10 mouse cellular contexts compared by ENCODE assay signal in genomic region chr6:136995533-136995932, GRCm38 (mm10). TPM values are rescaled to one million over a fixed set of nuclear protein-coding genes. Genes with fewer than 3 reads are reported as not detected.
DNase-seq lines count a peak whose midpoint lies in the region; ATAC-seq and TF ChIP-seq lines count a peak whose summit lies in the region.
"Had no signal": no experiment of that assay in that cellular context is flagged by ENCODE, and none has a peak within 500 bp of the region (broad histone marks: within the 10 kb centered on the region; RNA-seq: fewer than 3 reads in every experiment).

No protein-coding gene starts in this region.

- TF ChIP-seq CTCF in spleen, adult 2 months (IDR thresholded peaks at IDR 0.05; ENCODE audit: extremely low read depth, insufficient read depth, insufficient read length, insufficient replicate concordance) = 0 out of 2 replicates have a peak, but pooled peaks have one; percentile 6

- no peaks in the 10 kb centered on the region for H3K36me3 ChIP-seq in kidney, embryonic 14.5 days (ENCODE audit: control insufficient read depth, insufficient read depth, low read length)
- no peaks in the 10 kb centered on the region for H3K36me3 ChIP-seq in spleen, adult 2 months (ENCODE audit: control insufficient read depth, insufficient read depth, low read length)
- H3K36me3 ChIP-seq: limb, embryonic 13.5 days had no signal

- DNase-seq in kidney, adult 8-10 months = no peak
- no peak for DNase-seq in spleen, adult 2 months (ENCODE audit: low read depth in 1 of 2, low spot score in 2 of 2)
- no peak for DNase-seq in spleen, postnatal 4 days (ENCODE audit: low spot score in 2 of 2)
- DNase-seq in embryo, embryonic 10.5 days (ENCODE audit: low spot score) = peak; percentile 30
- DNase-seq in frontal cortex, postnatal 25 days (ENCODE audit: low spot score in 2 of 2) = no peak
- DNase-seq in layer of hippocampus, adult 9-11 months = no peak
- DNase-seq: adrenal gland, adult 8-10 months; right cerebral cortex, postnatal 4 days had no signal

- peaks cover 9% of the 10 kb centered on the region for H3K4me1 ChIP-seq in kidney, embryonic 14.5 days (ENCODE audit: control insufficient read depth, insufficient read depth, low read length)
- no peaks in the 10 kb centered on the region for H3K4me1 ChIP-seq in spleen, adult 2 months (ENCODE audit: control insufficient read depth, insufficient read depth, insufficient read length)

- no peak overlapping the region for H3K4me2 ChIP-seq in kidney, embryonic 14.5 days (replicated peaks; ENCODE audit: low read depth, low read length)
- H3K4me2 ChIP-seq: limb, embryonic 13.5 days had no signal

- WGBS in kidney, embryonic 14.5 days = 80% methylated on average over 8 of the region's 8 CpGs
- WGBS in spleen, adult 2 months = 85% methylated on average over 8 of the region's 8 CpGs

- no peak overlapping the region for H3K4me3 ChIP-seq in kidney, embryonic 14.5 days (ENCODE audit: low read length)
- no peak overlapping the region for H3K4me3 ChIP-seq in spleen, adult 2 months (ENCODE audit: extremely low read depth, insufficient read depth, insufficient read length)
- H3K4me3 ChIP-seq: limb, embryonic 13.5 days had no signal

- no peak overlapping the region for H3K9ac ChIP-seq in kidney, embryonic 14.5 days (ENCODE audit: low read depth, low read length)
- H3K9ac ChIP-seq: limb, embryonic 13.5 days had no signal

- no peak for TF ChIP-seq POLR2A in spleen, adult 2 months (IDR thresholded peaks at IDR 0.05; ENCODE audit: low read depth, low read length)

- peak overlapping the region; percentile 32; the same call in 1 of the 2 replicates for H3K27ac ChIP-seq in kidney, embryonic 14.5 days (ENCODE audit: low read depth, low read length)
- no peak overlapping the region for H3K27ac ChIP-seq in spleen, adult 2 months (ENCODE audit: insufficient read depth, low read length)
- H3K27ac ChIP-seq: limb, embryonic 13.5 days had no signal

- H3K9me3 ChIP-seq in kidney, embryonic 14.5 days (ENCODE audit: control insufficient read depth, low read length) = no peaks in the 10 kb centered on the region
- H3K9me3 ChIP-seq: limb, embryonic 13.5 days had no signal

- 0 out of 2 replicates have a peak, but pooled peaks have one; percentile 44 for ATAC-seq in kidney, embryonic 14.5 days (ENCODE audit: low FRiP score, low TSS enrichment)

- H3K27me3 ChIP-seq in kidney, embryonic 14.5 days (ENCODE audit: control insufficient read depth, insufficient read depth, low read length) = no peaks in the 10 kb centered on the region
- 0 out of 2 replicates have a peak, but pooled peaks cover 2% of the 10 kb centered on the region for H3K27me3 ChIP-seq in spleen, adult 2 months (ENCODE audit: control insufficient read depth, insufficient read depth, low read length)
- H3K27me3 ChIP-seq: limb, embryonic 13.5 days had no signal

RNA-seq across cellular contexts. Expression of gene Arhgdib, which starts 53.8 kb away (rescaled TPM):
- polyA plus RNA-seq in kidney, embryonic 14.5 days (2014; fragmentation: Nextera tagmentation; extraction: Ambion mirVana) = 60.4 and 65.6 TPM in 2 replicates
- 361 and 386 TPM in 2 replicates for polyA plus RNA-seq in spleen, adult 2 months (2012; rRNA removed)
